Mouse (Mus musculus) heart, adult 2 months (tissue): Measurements from ENCODE around the gene Arhgef10l. TPM values are rescaled to one million over a fixed set of nuclear protein-coding genes. Genes with fewer than 3 reads are reported as not detected.
"Not testable (repeated sequence)": the region's sequence is repeated elsewhere in the genome, so short reads cannot be mapped to it uniquely, and the experiment has no call there.

ENCODE experiments used
- DNase-seq, 2 experiments: peaks; one replicate each; pipeline ENCODE4 v3.0.0; 2021
- H3K27ac ChIP-seq: fragments of 200-600 bp; 2 replicates; pipeline ENCODE4 v1.8.1; 2022
- H3K27me3 ChIP-seq: fragments of 200-500 bp; 2 replicates; pipeline ENCODE4 v1.6.1; 2012; ENCODE audit warnings: mild to moderate bottlenecking, low read length, inconsistent platforms, mixed read lengths; ENCODE audit not compliant: control insufficient read depth, insufficient read depth
- H3K36me3 ChIP-seq: fragments of 200-500 bp; 2 replicates; pipeline ENCODE4 v1.6.1; 2012; ENCODE audit warnings: low read length, inconsistent platforms; ENCODE audit not compliant: control insufficient read depth, insufficient read depth
- H3K4me1 ChIP-seq: fragments of 200-500 bp; 2 replicates; pipeline ENCODE4 v1.6.1; 2011; ENCODE audit warnings: low read length; ENCODE audit not compliant: control insufficient read depth, insufficient read depth
- H3K4me3 ChIP-seq: fragments of 200-600 bp; 2 replicates; pipeline ENCODE4 v1.8.1; 2022
- H3K79me2 ChIP-seq: fragments of 200-500 bp; replicated peaks from 2 replicates; pipeline ENCODE4 v1.6.1; 2012; ENCODE audit warnings: mild to moderate bottlenecking, inconsistent platforms, low read length, moderate library complexity, mixed read lengths; ENCODE audit not compliant: control insufficient read depth, insufficient read depth
- H3K9ac ChIP-seq: fragments of 200-500 bp; 2 replicates; pipeline ENCODE4 v1.6.1; 2012; ENCODE audit warnings: low read depth, mild to moderate bottlenecking, control low read depth, inconsistent platforms, low read length, mixed read lengths
- CTCF ChIP-seq: fragments of 200-600 bp; IDR thresholded peaks from 2 replicates; pipeline ENCODE4 v1.8.1; 2022; ENCODE audit warnings: antibody characterized with exemption, mild to moderate bottlenecking, moderate library complexity
- EP300 ChIP-seq: fragments of 200-500 bp; IDR thresholded peaks from 2 replicates; pipeline ENCODE4 v1.6.1; 2011; ENCODE audit warnings: low read depth, low read length, control low read depth; ENCODE audit not compliant: insufficient read depth
- POLR2A ChIP-seq: fragments of 200-500 bp; IDR thresholded peaks from 2 replicates; pipeline ENCODE4 v1.6.1; 2011; ENCODE audit warnings: mild to moderate bottlenecking, low read depth, low read length, control low read depth; ENCODE audit not compliant: insufficient read depth
- WGBS: fragments of 180-500 bp; shearing (Covaris S2); methylation state at CpG from one replicate; pipeline ENCODE4 v1.1.7; 2018; 5-methylcytosine and 5-hydroxymethylcytosine counted together
- intact Hi-C: fragments of 180-260 bp; cut with DNase I; formaldehyde crosslinking; loops from one replicate; pipeline ENCODE4 v1.15.1; 2025
- polyA plus RNA-seq: library from polyadenylated mRNA; depleted of rRNA; stranded (reverse); fragments of >200 nt; gene quantifications from 2 replicates; pipeline ENCODE4 v1.2.3, GENCODE M21; 2012
- total RNA-seq, 2 experiments: library from RNA; stranded (reverse); gene quantifications; 2 replicates each; pipeline ENCODE4 v1.2.3; 2021

Arhgef10l gene
- total and polyA plus RNA-seq, 3 experiments = 54.7 to 74.4 (median 61.0) TPM

GRCm38 (mm10) chr4:140567911-140568480 is 97.8 kb downstream of the Arhgef10l start:
- H3K36me3 ChIP-seq = no peaks in the 10 kb centered on the region
- H3K4me1 ChIP-seq = no peaks in the 10 kb centered on the region
- no peak overlapping the region for H3K27ac ChIP-seq
- no peaks in the 10 kb centered on the region for H3K79me2 ChIP-seq
- WGBS = 89% methylated on average over 11 of the region's 11 CpGs
- H3K9ac ChIP-seq = no peak overlapping the region
- DNase-seq = no peak
- intact Hi-C loops = no loop called here
- H3K27me3 ChIP-seq = no peaks in the 10 kb centered on the region
- TF ChIP-seq EP300 (no peak), POLR2A (no peak), CTCF (no peak)
- no peak overlapping the region for H3K4me3 ChIP-seq

- H3K27ac ChIP-seq = no peak overlapping the region
- H3K4me3 ChIP-seq = no peak overlapping the region
- DNase-seq = peak in 1 of 2 experiments; percentile 76
- 87% methylated on average over 14 of the region's 14 CpGs for WGBS
- no peak overlapping the region for H3K9ac ChIP-seq
- H3K36me3 ChIP-seq = no peaks in the 10 kb centered on the region
- TF ChIP-seq EP300 (no peak), CTCF (no peak), POLR2A (no peak)
- intact Hi-C loops = no loop called here
- no peaks in the 10 kb centered on the region for H3K79me2 ChIP-seq
- H3K27me3 ChIP-seq = no peaks in the 10 kb centered on the region
- no peaks in the 10 kb centered on the region for H3K4me1 ChIP-seq
Measured at GRCm38 (mm10) chr4:140566785-140567184, 99.0 kb downstream of the Arhgef10l start.

- H3K27ac ChIP-seq, H3K4me3 ChIP-seq, H3K36me3 ChIP-seq, intact Hi-C loops, H3K79me2 ChIP-seq, H3K4me1 ChIP-seq, H3K9ac ChIP-seq, DNase-seq, H3K27me3 ChIP-seq: not testable (repeated sequence)
- 96% methylated on average over 1 of the region's 1 CpGs for WGBS
Measured at GRCm38 (mm10) chr4:140564459-140564858, 101.4 kb downstream of the Arhgef10l start.

- no peak for DNase-seq
- H3K27me3 ChIP-seq = no peaks in the 10 kb centered on the region
- no peak overlapping the region for H3K27ac ChIP-seq
- no peak overlapping the region for H3K9ac ChIP-seq
- intact Hi-C loops = no loop called here
- 68% methylated on average over 10 of the region's 10 CpGs for WGBS
- no peaks in the 10 kb centered on the region for H3K4me1 ChIP-seq
- no peaks in the 10 kb centered on the region for H3K79me2 ChIP-seq
- no peaks in the 10 kb centered on the region for H3K36me3 ChIP-seq
- TF ChIP-seq CTCF (no peak), EP300 (no peak), POLR2A (no peak)
- no peak overlapping the region for H3K4me3 ChIP-seq
Measured at GRCm38 (mm10) chr4:140562461-140563178, 103.2 kb downstream of the Arhgef10l start.

GRCm38 (mm10) chr4:140561744-140562143 is 104.1 kb downstream of the Arhgef10l start:
- no peaks in the 10 kb centered on the region for H3K36me3 ChIP-seq
- H3K9ac ChIP-seq = no peak overlapping the region
- no peak for TF ChIP-seq POLR2A
- TF ChIP-seq EP300 = no peak
- TF ChIP-seq CTCF = peak; percentile 54
- no peak for DNase-seq
- no peaks in the 10 kb centered on the region for H3K27me3 ChIP-seq
- WGBS = 98% methylated on average over 3 of the region's 3 CpGs
- no peak overlapping the region for H3K4me3 ChIP-seq
- intact Hi-C loops = no loop called here
- H3K4me1 ChIP-seq = no peaks in the 10 kb centered on the region
- no peak overlapping the region for H3K27ac ChIP-seq
- H3K79me2 ChIP-seq = no peaks in the 10 kb centered on the region

- Histone ChIP-seq H3K27me3 (no peaks in the 10 kb centered on the region), H3K9ac (no peak overlapping the region), H3K4me1 (no peaks in the 10 kb centered on the region), H3K4me3 (no peak overlapping the region), H3K79me2 (no peaks in the 10 kb centered on the region), H3K27ac (no peak overlapping the region), H3K36me3 (no peaks in the 10 kb centered on the region)
- DNase-seq = no peak
- intact Hi-C loops = loop anchor here (5.0 kb wide), 1 partner anchor 62 kb away; no protein-coding TSS in a partner anchor
- WGBS = 67% methylated on average over 4 of the region's 4 CpGs
- TF ChIP-seq CTCF (peak; percentile 58), EP300 (no peak), POLR2A (no peak)
Measured at GRCm38 (mm10) chr4:140559862-140560261, 106.0 kb downstream of the Arhgef10l start.
